Mouse (Mus musculus) hindbrain, postnatal 0 days (tissue): ENCODE data around the gene Ppp2r5a. TPM values are rescaled to one million over a fixed set of nuclear protein-coding genes. Genes with fewer than 3 reads are reported as not detected.

Experiments used
- ATAC-seq: fragments of 200-750 bp; cut with Nextera tagmentation; 2 replicates; pipeline ENCODE4 v1.8.0; 2017; ENCODE audit warnings: mild to moderate bottlenecking, moderate TSS enrichment, moderate library complexity
- DNase-seq: peaks from one replicate; pipeline ENCODE4 v3.0.0-alpha.2; 2015; ENCODE audit warnings: low spot score
- H3K27ac ChIP-seq: fragments of 300-500 bp; sonication (generic); 2 replicates; pipeline ENCODE4 v1.5.1; 2014; ENCODE audit warnings: mild to moderate bottlenecking
- H3K27me3 ChIP-seq: fragments of 300-500 bp; sonication (generic); 2 replicates; pipeline ENCODE4 v1.6.1; 2014; ENCODE audit warnings: low read length, mixed read lengths; ENCODE audit not compliant: insufficient read depth
- H3K36me3 ChIP-seq: fragments of 300-500 bp; sonication (generic); 2 replicates; pipeline ENCODE4 v1.6.1; 2014; ENCODE audit warnings: low read length, mixed read lengths; ENCODE audit not compliant: insufficient read depth
- H3K4me1 ChIP-seq: fragments of 300-500 bp; sonication (generic); 2 replicates; pipeline ENCODE4 v1.6.1; 2014; ENCODE audit warnings: antibody characterized with exemption, low read length, mixed read lengths; ENCODE audit not compliant: insufficient read depth
- H3K4me2 ChIP-seq: fragments of 300-500 bp; sonication (generic); 2 replicates; pipeline ENCODE4 v1.6.1; 2014; ENCODE audit warnings: low read depth, mild to moderate bottlenecking, low read length, moderate library complexity, mixed read lengths
- H3K4me3 ChIP-seq: fragments of 300-500 bp; sonication (generic); 2 replicates; pipeline ENCODE4 v1.5.1; 2014; ENCODE audit warnings: low read length
- H3K9ac ChIP-seq: fragments of 300-500 bp; sonication (generic); replicated peaks from 2 replicates; pipeline ENCODE4 v1.6.1; 2014; ENCODE audit warnings: mild to moderate bottlenecking, low read length, moderate library complexity, mixed read lengths
- H3K9me3 ChIP-seq: fragments of 300-500 bp; sonication (generic); 2 replicates; pipeline ENCODE4 v1.6.1; 2016; ENCODE audit warnings: low read length, mixed read lengths
- CTCF ChIP-seq: IDR thresholded peaks from 2 replicates; pipeline ENCODE4 v1.5.1; 2016; ENCODE audit warnings: antibody characterized with exemption, control low read depth, low read depth
- WGBS: fragments of 180-500 bp; shearing (Covaris S2); extraction: QIAGEN DNeasy Blood & Tissue Kit; methylation state at CpG from one replicate; pipeline ENCODE4 v1.1.7; 2014; 5-methylcytosine and 5-hydroxymethylcytosine counted together
- polyA plus RNA-seq: library from polyadenylated mRNA; unstranded; fragments of >200 nt; fragmentation: Nextera tagmentation; extraction: Ambion mirVana; gene quantifications from 2 replicates; pipeline ENCODE4 v1.2.1, GENCODE M21; 2015
- total RNA-seq: library from RNA; depleted of rRNA; stranded (reverse); fragments of >200 nt; gene quantifications from 2 replicates; pipeline ENCODE4 v1.2.3, GENCODE M21; 2014

Ppp2r5a gene
- total and polyA plus RNA-seq, 2 experiments from 2014 or later = 12.8 to 54.0 TPM

GRCm38 (mm10) chr1:191353836-191354235, 49.2 kb downstream of the Ppp2r5a start:
- DNase-seq = no peak
- Histone ChIP-seq H3K4me2 (no peak overlapping the region), H3K27ac (no peak overlapping the region), H3K9ac (no peak overlapping the region), H3K36me3 (peaks cover 41% of the 10 kb centered on the region; the same call in 1 of the 2 replicates), H3K4me3 (no peak overlapping the region), H3K9me3 (no peaks in the 10 kb centered on the region), H3K4me1 (no peaks in the 10 kb centered on the region), H3K27me3 (no peaks in the 10 kb centered on the region)
- TF ChIP-seq CTCF = no peak
- WGBS = 66% methylated on average over 4 of the region's 4 CpGs
- no peak for ATAC-seq

GRCm38 (mm10) chr1:191352786-191353488, 50.1 kb downstream of the Ppp2r5a start:
- peaks cover 48% of the 10 kb centered on the region; the same call in 1 of the 2 replicates for H3K36me3 ChIP-seq

GRCm38 (mm10) chr1:191350355-191350754, 52.7 kb downstream of the Ppp2r5a start:
- H3K9ac ChIP-seq = no peak overlapping the region
- H3K9me3 ChIP-seq = no peaks in the 10 kb centered on the region
- DNase-seq = no peak
- H3K4me3 ChIP-seq = no peak overlapping the region
- no peaks in the 10 kb centered on the region for H3K27me3 ChIP-seq
- no peak overlapping the region for H3K4me2 ChIP-seq
- TF ChIP-seq CTCF = no peak
- ATAC-seq = no peak
- 95% methylated on average over 5 of the region's 5 CpGs for WGBS
- H3K36me3 ChIP-seq = peaks cover 63% of the 10 kb centered on the region
- no peaks in the 10 kb centered on the region for H3K4me1 ChIP-seq
- no peak overlapping the region for H3K27ac ChIP-seq

More at GRCm38 (mm10) chr1:191352786-191353488, 50.1 kb downstream of the Ppp2r5a start:
- ATAC-seq (0 out of 2 replicates have a peak, but pooled peaks have one; percentile 38), DNase-seq (peak; percentile 85)
- Histone ChIP-seq H3K4me3 (no peak overlapping the region), H3K4me2 (no peak overlapping the region), H3K9me3 (no peaks in the 10 kb centered on the region), H3K27me3 (no peaks in the 10 kb centered on the region), H3K27ac (no peak overlapping the region), H3K4me1 (no peaks in the 10 kb centered on the region), H3K9ac (no peak overlapping the region)
- peak; percentile 65 for TF ChIP-seq CTCF
- 53% methylated on average over 14 of the region's 14 CpGs for WGBS

DNA sequence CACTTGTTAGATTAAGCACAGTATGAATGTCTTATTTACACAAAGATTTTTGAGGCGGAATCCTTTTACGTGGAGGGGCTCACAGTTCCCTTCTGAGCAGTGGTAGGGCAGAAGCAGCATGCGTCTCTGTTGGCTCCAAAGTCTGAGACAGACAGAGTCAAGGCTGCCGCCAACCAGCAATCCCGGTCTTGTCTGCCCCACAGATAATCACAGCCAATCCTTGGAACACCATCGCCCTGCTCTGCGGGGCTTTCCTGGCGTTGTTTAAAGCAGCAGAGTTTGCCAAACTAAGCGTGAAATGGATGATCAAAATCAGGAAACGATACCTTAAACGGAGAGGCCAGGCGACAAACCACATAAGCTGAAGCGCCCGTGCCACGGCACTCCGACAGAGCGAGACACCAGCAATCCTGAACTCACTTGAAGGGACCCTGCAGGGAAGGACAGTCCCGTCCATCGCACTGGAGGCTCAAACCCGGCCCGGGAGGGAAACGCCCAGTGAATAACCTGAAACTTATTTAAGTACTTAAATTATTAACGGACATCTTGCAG, 53.5 kb downstream of the Ppp2r5a start:
- Histone ChIP-seq H3K9ac (no peak overlapping the region), H3K4me2 (no peak overlapping the region), H3K4me1 (no peaks in the 10 kb centered on the region), H3K27me3 (no peaks in the 10 kb centered on the region), H3K27ac (no peak overlapping the region), H3K36me3 (peaks cover 64% of the 10 kb centered on the region), H3K4me3 (no peak overlapping the region), H3K9me3 (no peaks in the 10 kb centered on the region)
- DNase-seq (no peak), ATAC-seq (no peak)
- 68% methylated on average over 23 of the region's 23 CpGs for WGBS
- no peak for TF ChIP-seq CTCF

- H3K4me2 ChIP-seq = no peak overlapping the region
- H3K4me1 ChIP-seq = no peaks in the 10 kb centered on the region
- no peak overlapping the region for H3K27ac ChIP-seq
- DNase-seq = no peak
- H3K36me3 ChIP-seq = peaks cover 62% of the 10 kb centered on the region
- 58% methylated on average over 5 of the region's 5 CpGs for WGBS
- no peaks in the 10 kb centered on the region for H3K9me3 ChIP-seq
- H3K4me3 ChIP-seq = no peak overlapping the region
- no peak overlapping the region for H3K9ac ChIP-seq
- TF ChIP-seq CTCF = no peak
- no peaks in the 10 kb centered on the region for H3K27me3 ChIP-seq
- no peak for ATAC-seq
Measured at GRCm38 (mm10) chr1:191348996-191349395, 54.1 kb downstream of the Ppp2r5a start.

GRCm38 (mm10) chr1:191348592-191348991, 54.5 kb downstream of the Ppp2r5a start:
- no peaks in the 10 kb centered on the region for H3K27me3 ChIP-seq
- ATAC-seq (no peak), DNase-seq (no peak)
- WGBS = 85% methylated on average over 2 of the region's 2 CpGs
- H3K9me3 ChIP-seq = no peaks in the 10 kb centered on the region
- peaks cover 62% of the 10 kb centered on the region for H3K36me3 ChIP-seq
- H3K4me3 ChIP-seq = no peak overlapping the region
- no peaks in the 10 kb centered on the region for H3K4me1 ChIP-seq
- no peak overlapping the region for H3K4me2 ChIP-seq
- H3K9ac ChIP-seq = no peak overlapping the region
- TF ChIP-seq CTCF = no peak
- H3K27ac ChIP-seq = no peak overlapping the region

- ATAC-seq = no peak
- no peaks in the 10 kb centered on the region for H3K27me3 ChIP-seq
- H3K27ac ChIP-seq = no peak overlapping the region
- no peak for TF ChIP-seq CTCF
- peaks cover 66% of the 10 kb centered on the region for H3K36me3 ChIP-seq
- H3K9ac ChIP-seq = no peak overlapping the region
- no peaks in the 10 kb centered on the region for H3K4me1 ChIP-seq
- no peaks in the 10 kb centered on the region for H3K9me3 ChIP-seq
- H3K4me3 ChIP-seq = no peak overlapping the region
- DNase-seq = no peak
- no peak overlapping the region for H3K4me2 ChIP-seq
- WGBS = 96% methylated on average over 8 of the region's 8 CpGs
Measured at GRCm38 (mm10) chr1:191347602-191348001, 55.5 kb downstream of the Ppp2r5a start.
